Mouse (Mus musculus): ENCODE results near the gene Polr3gl. TPM values are rescaled to one million over a fixed set of nuclear protein-coding genes. Genes with fewer than 3 reads are reported as not detected.
"Not testable (repeated sequence)": the region's sequence is repeated elsewhere in the genome, so short reads cannot be mapped to it uniquely, and the experiment has no call there.

The Polr3gl gene
- 39.0 and 72.4 TPM in 2 replicates for polyA plus RNA-seq (2012; ENCODE audit: insufficient read depth, insufficient read length, missing spikeins)

- H3K27ac ChIP-seq (replicated peaks; ENCODE audit: low read depth, low read length), result peak within 1 kb of the TSS; percentile 97
- peak within 1 kb of the TSS; percentile 88 for H3K4me3 ChIP-seq (ENCODE audit: insufficient read depth, low read depth, low read length)
- H3K4me1 ChIP-seq (ENCODE audit: control insufficient read depth, insufficient read depth, insufficient read length, low read length), result peaks cover 6% of the 10 kb centered on the region
These were observed at the start of gene Polr3gl for GRCm38 (mm10) chr3:96593790-96594560. Gene Polr3gl, minus strand, starts transcription at chr3:96594181.

- no peak overlapping the region for H3K27ac ChIP-seq (replicated peaks; ENCODE audit: low read depth, low read length)
- H3K4me1 ChIP-seq (ENCODE audit: control insufficient read depth, insufficient read depth, insufficient read length, low read length), result no peaks in the 10 kb centered on the region
- no peak overlapping the region for H3K4me3 ChIP-seq (ENCODE audit: insufficient read depth, low read depth, low read length)
These were observed 45.2 kb upstream of the Polr3gl start for GRCm38 (mm10) chr3:96639219-96639618.

GRCm38 (mm10) chr3:96636448-96636847, 42.5 kb upstream of the Polr3gl start:
- Histone ChIP-seq H3K4me3 (ENCODE audit: insufficient read depth, low read depth, low read length) (peak overlapping the region; percentile 76), H3K27ac (replicated peaks; ENCODE audit: low read depth, low read length) (no peak overlapping the region), H3K4me1 (ENCODE audit: control insufficient read depth, insufficient read depth, insufficient read length, low read length) (no peaks in the 10 kb centered on the region)

GRCm38 (mm10) chr3:96635906-96636305, 41.9 kb upstream of the Polr3gl start:
- Histone ChIP-seq H3K4me1 (ENCODE audit: control insufficient read depth, insufficient read depth, insufficient read length, low read length) (no peaks in the 10 kb centered on the region), H3K27ac (replicated peaks; ENCODE audit: low read depth, low read length) (peak overlapping the region; percentile 36; the same call in 1 of the 2 replicates), H3K4me3 (ENCODE audit: insufficient read depth, low read depth, low read length) (peak overlapping the region; percentile 76)

- Histone ChIP-seq H3K4me1 (ENCODE audit: control insufficient read depth, insufficient read depth, insufficient read length, low read length) (0 out of 2 replicates have a peak, but pooled peaks cover 2% of the 10 kb centered on the region), H3K4me3 (ENCODE audit: insufficient read depth, low read depth, low read length) (peak within 1 kb of the TSS; percentile 76)
These were observed 41.2 kb upstream of the Polr3gl start, which contains the start of the genes Pex11b and Gm42957 for GRCm38 (mm10) chr3:96634928-96635879. Gene Pex11b, plus strand, starts transcription at chr3:96635376. Gene Gm42957, plus strand, starts transcription at chr3:96635474.

GRCm38 (mm10) chr3:96634015-96634414, 40.0 kb upstream of the Polr3gl start:
- no peak overlapping the region for H3K4me3 ChIP-seq (ENCODE audit: insufficient read depth, low read depth, low read length)
- H3K4me1 ChIP-seq (ENCODE audit: control insufficient read depth, insufficient read depth, insufficient read length, low read length), result 0 out of 2 replicates have a peak, but pooled peaks cover 2% of the 10 kb centered on the region
- no peak overlapping the region for H3K27ac ChIP-seq (replicated peaks; ENCODE audit: low read depth, low read length)

More at GRCm38 (mm10) chr3:96634928-96635879, 41.2 kb upstream of the Polr3gl start, which contains the start of the genes Pex11b and Gm42957:
- H3K27ac ChIP-seq (replicated peaks; ENCODE audit: low read depth, low read length), result peak within 1 kb of the TSS; percentile 71

GRCm38 (mm10) chr3:96632058-96632457, 38.1 kb upstream of the Polr3gl start:
- no peak overlapping the region for H3K4me3 ChIP-seq (ENCODE audit: insufficient read depth, low read depth, low read length)
- no peak overlapping the region for H3K27ac ChIP-seq (replicated peaks; ENCODE audit: low read depth, low read length)

GRCm38 (mm10) chr3:96629729-96630600, 36.0 kb upstream of the Polr3gl start, which contains the start of gene Rbm8a:
Gene Rbm8a, plus strand, starts transcription at chr3:96629933.
- Histone ChIP-seq H3K27ac (replicated peaks; ENCODE audit: low read depth, low read length) (peak within 1 kb of the TSS; percentile 98), H3K4me3 (ENCODE audit: insufficient read depth, low read depth, low read length) (peak within 1 kb of the TSS; percentile 90), H3K4me1 (ENCODE audit: control insufficient read depth, insufficient read depth, insufficient read length, low read length) (0 out of 2 replicates have a peak, but pooled peaks cover 2% of the 10 kb centered on the region)

More at GRCm38 (mm10) chr3:96632058-96632457, 38.1 kb upstream of the Polr3gl start:
- H3K4me1 ChIP-seq (ENCODE audit: control insufficient read depth, insufficient read depth, insufficient read length, low read length), result 0 out of 2 replicates have a peak, but pooled peaks cover 2% of the 10 kb centered on the region

GRCm38 (mm10) chr3:96623201-96623600, 29.2 kb upstream of the Polr3gl start:
- Histone ChIP-seq H3K27ac (replicated peaks; ENCODE audit: low read depth, low read length) (no peak overlapping the region), H3K4me3 (ENCODE audit: insufficient read depth, low read depth, low read length) (no peak overlapping the region), H3K4me1 (ENCODE audit: control insufficient read depth, insufficient read depth, insufficient read length, low read length) (no peaks in the 10 kb centered on the region)

GRCm38 (mm10) chr3:96617941-96618340, 24.0 kb upstream of the Polr3gl start:
- H3K4me3 ChIP-seq (ENCODE audit: insufficient read depth, low read depth, low read length), result no peak overlapping the region
- no peaks in the 10 kb centered on the region for H3K4me1 ChIP-seq (ENCODE audit: control insufficient read depth, insufficient read depth, insufficient read length, low read length)
- no peak overlapping the region for H3K27ac ChIP-seq (replicated peaks; ENCODE audit: low read depth, low read length)

GRCm38 (mm10) chr3:96606618-96607017, 12.6 kb upstream of the Polr3gl start:
- H3K4me3 ChIP-seq (ENCODE audit: insufficient read depth, low read depth, low read length), result no peak overlapping the region
- no peak overlapping the region for H3K27ac ChIP-seq (replicated peaks; ENCODE audit: low read depth, low read length)
- no peaks in the 10 kb centered on the region for H3K4me1 ChIP-seq (ENCODE audit: control insufficient read depth, insufficient read depth, insufficient read length, low read length)

GRCm38 (mm10) chr3:96606007-96606406, 12.0 kb upstream of the Polr3gl start:
- H3K27ac ChIP-seq (replicated peaks; ENCODE audit: low read depth, low read length); H3K4me3 ChIP-seq (ENCODE audit: insufficient read depth, low read depth, low read length); H3K4me1 ChIP-seq (ENCODE audit: control insufficient read depth, insufficient read depth, insufficient read length, low read length): not testable (repeated sequence)

GRCm38 (mm10) chr3:96603311-96603710, 9.3 kb upstream of the Polr3gl start:
- H3K4me3 ChIP-seq (ENCODE audit: insufficient read depth, low read depth, low read length), result no peak overlapping the region
- H3K4me1 ChIP-seq (ENCODE audit: control insufficient read depth, insufficient read depth, insufficient read length, low read length), result no peaks in the 10 kb centered on the region
- H3K27ac ChIP-seq (replicated peaks; ENCODE audit: low read depth, low read length), result no peak overlapping the region

- no peaks in the 10 kb centered on the region for H3K4me1 ChIP-seq (ENCODE audit: control insufficient read depth, insufficient read depth, insufficient read length, low read length)
- peak overlapping the region; percentile 16 for H3K4me3 ChIP-seq (ENCODE audit: insufficient read depth, low read depth, low read length)
These were observed 8.7 kb upstream of the Polr3gl start for GRCm38 (mm10) chr3:96602704-96603084.

More at GRCm38 (mm10) chr3:96602704-96603084, 8.7 kb upstream of the Polr3gl start:
- H3K27ac ChIP-seq (replicated peaks; ENCODE audit: low read depth, low read length), result peak overlapping the region; percentile 70

Data from brown adipose tissue, adult 24 weeks (tissue).